Mouse (Mus musculus): Measurements from ENCODE around the gene Npb. TPM values are rescaled to one million over a fixed set of nuclear protein-coding genes. Genes with fewer than 3 reads are reported as not detected.

Gene Npb
- polyA plus RNA-seq, 1 experiment from 2014 or later = not detected

DNA sequence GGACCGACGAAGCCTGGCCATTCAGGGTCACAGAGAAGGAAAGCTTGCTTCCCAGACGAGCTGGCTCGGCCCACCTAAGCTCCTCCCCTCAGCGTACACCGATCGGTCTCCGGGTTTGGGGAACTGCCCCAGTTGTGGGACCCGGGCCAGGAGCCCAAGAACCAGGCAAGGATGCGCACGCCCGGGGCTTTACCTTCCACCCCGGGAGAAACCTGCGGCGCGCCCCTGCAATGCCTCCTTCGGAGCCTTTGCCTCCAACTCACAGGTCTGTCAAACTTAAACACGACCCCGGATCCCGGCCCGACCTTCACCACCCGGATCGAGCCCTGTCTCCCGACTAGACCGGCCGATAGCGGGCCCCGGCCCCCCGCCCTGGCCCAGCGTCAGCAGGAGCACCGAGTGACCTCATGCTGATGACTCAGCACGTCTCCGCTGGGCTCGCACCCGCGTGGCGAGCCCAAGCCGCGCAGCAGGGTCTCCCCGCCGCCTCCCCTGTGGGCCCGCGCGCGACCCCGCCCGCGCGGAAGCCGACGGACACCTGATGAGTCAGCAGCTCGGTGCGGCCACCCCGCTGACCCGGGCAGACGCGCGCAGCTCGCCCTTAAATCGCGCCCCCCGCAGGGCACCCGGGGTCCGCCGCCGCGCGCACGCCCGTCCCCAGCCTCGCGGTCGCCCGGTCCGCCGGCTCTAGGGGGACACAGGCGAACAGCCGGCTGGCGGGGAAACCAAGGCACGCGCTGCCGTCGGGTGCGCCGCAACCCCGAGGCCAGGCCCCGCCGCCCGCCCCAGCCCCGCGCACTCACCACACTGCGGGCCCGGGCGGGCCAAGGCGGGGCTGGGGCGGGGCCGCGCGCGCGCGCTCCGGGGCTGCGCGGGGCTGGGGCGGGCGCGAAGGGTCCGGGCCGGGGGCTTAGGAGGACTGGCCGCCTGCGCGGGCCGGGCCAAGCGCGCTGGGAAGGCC is 24.6 kb downstream of the Npb start:
- Histone ChIP-seq H3K4me1 (ENCODE audit: control insufficient read depth, insufficient read depth, low read length) (peaks cover 9% of the 10 kb centered on the region; the same call in 1 of the 2 replicates), H3K9ac (replicated peaks; ENCODE audit: low read length) (peak overlapping the region; percentile 94)

GRCm38 (mm10) chr11:120633520-120634343 is 25.5 kb downstream of the Npb start, which contains the start of gene Mafg:
Gene Mafg (minus strand): TSS chr11:120633600.
- H3K9ac ChIP-seq (replicated peaks; ENCODE audit: low read length) = peak within 1 kb of the TSS; percentile 94
- H3K4me3 ChIP-seq (ENCODE audit: low read depth, low read length) = peak within 1 kb of the TSS; percentile 85
- DNase-seq (ENCODE audit: low spot score) (peak; percentile 98), ATAC-seq (replicated peaks; ENCODE audit: insufficient number of reproducible peaks, low FRiP score, low TSS enrichment, low read depth) (peak; percentile 87)
- H3K36me3 ChIP-seq (replicated peaks; ENCODE audit: control insufficient read depth, insufficient read depth, low read depth, low read length) = no peaks in the 10 kb centered on the region; the same call in none of the 2 replicates
- H3K27me3 ChIP-seq (ENCODE audit: control insufficient read depth, insufficient read depth, low read length) = no peaks in the 10 kb centered on the region
- H3K4me1 ChIP-seq (ENCODE audit: control insufficient read depth, insufficient read depth, low read length) = peaks cover 9% of the 10 kb centered on the region; the same call in 1 of the 2 replicates
- no peaks in the 10 kb centered on the region for H3K9me3 ChIP-seq (replicated peaks; ENCODE audit: control insufficient read depth, low read length)
- peak within 1 kb of the TSS; percentile 81 for H3K4me2 ChIP-seq (ENCODE audit: low read depth, low read length)
- 10% methylated on average over 58 of the region's 58 CpGs for WGBS
- peak within 1 kb of the TSS; percentile 75 for H3K27ac ChIP-seq (replicated peaks; ENCODE audit: low read depth, low read length)

More for the DNA sequence above, 24.6 kb downstream of the Npb start:
- Histone ChIP-seq H3K4me2 (ENCODE audit: low read depth, low read length) (peak overlapping the region; percentile 81), H3K27ac (replicated peaks; ENCODE audit: low read depth, low read length) (peak overlapping the region; percentile 75), H3K27me3 (ENCODE audit: control insufficient read depth, insufficient read depth, low read length) (no peaks in the 10 kb centered on the region), H3K9me3 (replicated peaks; ENCODE audit: control insufficient read depth, low read length) (no peaks in the 10 kb centered on the region), H3K4me3 (ENCODE audit: low read depth, low read length) (peak overlapping the region; percentile 85), H3K36me3 (replicated peaks; ENCODE audit: control insufficient read depth, insufficient read depth, low read depth, low read length) (no peaks in the 10 kb centered on the region; the same call in none of the 2 replicates)
- peak; percentile 82 for ATAC-seq (replicated peaks; ENCODE audit: insufficient number of reproducible peaks, low FRiP score, low TSS enrichment, low read depth)
- WGBS = under 1% methylated on average over 99 of the region's 116 CpGs
- peak; percentile 63 for DNase-seq (ENCODE audit: low spot score)

DNA sequence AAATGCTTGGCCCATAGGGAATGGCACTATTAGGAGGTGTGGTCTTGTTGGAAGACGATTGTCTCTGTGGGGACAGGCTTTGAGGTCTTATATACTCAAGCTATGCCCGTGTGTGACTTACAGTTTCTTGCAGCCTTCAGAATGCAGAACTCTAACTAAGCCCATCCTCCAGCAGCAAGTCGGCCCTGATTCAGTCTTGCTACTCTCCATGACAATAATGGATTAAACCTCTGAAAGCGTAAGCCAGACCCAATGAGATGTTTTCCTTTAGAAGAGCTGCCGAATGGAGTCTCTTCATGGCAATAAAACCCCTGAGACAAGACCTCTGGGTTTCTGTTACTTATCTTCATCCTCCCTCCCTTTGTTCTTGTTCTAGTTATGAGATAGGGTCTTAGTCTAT is 26.5 kb downstream of the Npb start:
- no peak overlapping the region for H3K4me3 ChIP-seq (ENCODE audit: low read depth, low read length)
- H3K27me3 ChIP-seq (ENCODE audit: control insufficient read depth, insufficient read depth, low read length) = no peaks in the 10 kb centered on the region
- 82% methylated on average over 5 of the region's 5 CpGs for WGBS

GRCm38 (mm10) chr11:120641255-120641654 is 33.0 kb downstream of the Npb start:
- no peak for ATAC-seq (replicated peaks; ENCODE audit: insufficient number of reproducible peaks, low FRiP score, low TSS enrichment, low read depth)
- peaks cover 3% of the 10 kb centered on the region; the same call in 1 of the 2 replicates for H3K4me1 ChIP-seq (ENCODE audit: control insufficient read depth, insufficient read depth, low read length)
- H3K27ac ChIP-seq (replicated peaks; ENCODE audit: low read depth, low read length) = no peak overlapping the region
- H3K9me3 ChIP-seq (replicated peaks; ENCODE audit: control insufficient read depth, low read length) = no peaks in the 10 kb centered on the region
- H3K4me3 ChIP-seq (ENCODE audit: low read depth, low read length) = no peak overlapping the region
- no peaks in the 10 kb centered on the region for H3K27me3 ChIP-seq (ENCODE audit: control insufficient read depth, insufficient read depth, low read length)
- H3K4me2 ChIP-seq (ENCODE audit: low read depth, low read length) = no peak overlapping the region
- WGBS = 61% methylated on average over 9 of the region's 9 CpGs
- peak overlapping the region; percentile 28 for H3K9ac ChIP-seq (replicated peaks; ENCODE audit: low read length)
- no peak for DNase-seq (ENCODE audit: low spot score)
- H3K36me3 ChIP-seq (replicated peaks; ENCODE audit: control insufficient read depth, insufficient read depth, low read depth, low read length) = no peaks in the 10 kb centered on the region

More for the DNA sequence above, 26.5 kb downstream of the Npb start:
- no peaks in the 10 kb centered on the region for H3K36me3 ChIP-seq (replicated peaks; ENCODE audit: control insufficient read depth, insufficient read depth, low read depth, low read length)
- no peak overlapping the region for H3K9ac ChIP-seq (replicated peaks; ENCODE audit: low read length)
- peaks cover 9% of the 10 kb centered on the region; the same call in 1 of the 2 replicates for H3K4me1 ChIP-seq (ENCODE audit: control insufficient read depth, insufficient read depth, low read length)
- no peaks in the 10 kb centered on the region for H3K9me3 ChIP-seq (replicated peaks; ENCODE audit: control insufficient read depth, low read length)
- no peak overlapping the region for H3K4me2 ChIP-seq (ENCODE audit: low read depth, low read length)
- DNase-seq (ENCODE audit: low spot score) (no peak), ATAC-seq (replicated peaks; ENCODE audit: insufficient number of reproducible peaks, low FRiP score, low TSS enrichment, low read depth) (no peak)
- H3K27ac ChIP-seq (replicated peaks; ENCODE audit: low read depth, low read length) = no peak overlapping the region

GRCm38 (mm10) chr11:120641869-120642268 is 33.6 kb downstream of the Npb start:
- Histone ChIP-seq H3K9ac (replicated peaks; ENCODE audit: low read length) (no peak overlapping the region; the same call in 1 of the 2 replicates), H3K4me2 (ENCODE audit: low read depth, low read length) (no peak overlapping the region), H3K4me1 (ENCODE audit: control insufficient read depth, insufficient read depth, low read length) (peaks cover 3% of the 10 kb centered on the region; the same call in 1 of the 2 replicates), H3K27me3 (ENCODE audit: control insufficient read depth, insufficient read depth, low read length) (no peaks in the 10 kb centered on the region), H3K27ac (replicated peaks; ENCODE audit: low read depth, low read length) (no peak overlapping the region), H3K9me3 (replicated peaks; ENCODE audit: control insufficient read depth, low read length) (no peaks in the 10 kb centered on the region), H3K36me3 (replicated peaks; ENCODE audit: control insufficient read depth, insufficient read depth, low read depth, low read length) (no peaks in the 10 kb centered on the region), H3K4me3 (ENCODE audit: low read depth, low read length) (no peak overlapping the region)
- ATAC-seq (replicated peaks; ENCODE audit: insufficient number of reproducible peaks, low FRiP score, low TSS enrichment, low read depth) = no peak
- WGBS = 86% methylated on average over 8 of the region's 8 CpGs
- no peak for DNase-seq (ENCODE audit: low spot score)

GRCm38 (mm10) chr11:120642939-120643600 is 34.8 kb downstream of the Npb start:
- H3K4me1 ChIP-seq (ENCODE audit: control insufficient read depth, insufficient read depth, low read length) = peaks cover 3% of the 10 kb centered on the region; the same call in 1 of the 2 replicates
- H3K9ac ChIP-seq (replicated peaks; ENCODE audit: low read length) = peak overlapping the region; percentile 54
- H3K27ac ChIP-seq (replicated peaks; ENCODE audit: low read depth, low read length) = no peak overlapping the region
- peak overlapping the region; percentile 89 for H3K4me2 ChIP-seq (ENCODE audit: low read depth, low read length)
- H3K4me3 ChIP-seq (ENCODE audit: low read depth, low read length) = peak overlapping the region; percentile 33
- WGBS = 3% methylated on average over 18 of the region's 18 CpGs
- no peaks in the 10 kb centered on the region for H3K36me3 ChIP-seq (replicated peaks; ENCODE audit: control insufficient read depth, insufficient read depth, low read depth, low read length)
- H3K27me3 ChIP-seq (ENCODE audit: control insufficient read depth, insufficient read depth, low read length) = peaks cover 5% of the 10 kb centered on the region; the same call in 1 of the 2 replicates
- no peaks in the 10 kb centered on the region for H3K9me3 ChIP-seq (replicated peaks; ENCODE audit: control insufficient read depth, low read length)
- peak; percentile 43 for DNase-seq (ENCODE audit: low spot score)
- peak; percentile 41 for ATAC-seq (replicated peaks; ENCODE audit: insufficient number of reproducible peaks, low FRiP score, low TSS enrichment, low read depth)

DNA sequence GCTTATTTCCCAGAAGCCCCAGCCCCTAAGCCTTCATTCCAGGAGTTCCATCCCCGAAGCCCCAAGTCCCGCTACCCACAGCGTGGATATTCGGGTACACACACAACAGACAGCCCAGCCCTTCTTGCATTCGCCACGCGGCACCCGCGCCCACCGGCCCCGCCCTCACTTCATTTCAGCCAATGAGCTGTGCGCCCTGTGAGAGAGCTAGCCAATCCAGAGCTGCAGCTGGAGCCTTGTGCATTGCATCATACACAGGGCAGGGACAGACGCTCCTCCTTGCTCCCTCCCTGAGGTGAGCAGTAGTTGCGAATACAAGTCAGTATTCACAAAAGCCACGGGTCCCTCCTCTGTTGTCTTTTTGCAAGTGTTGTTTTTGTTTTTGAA is 35.3 kb downstream of the Npb start, which contains the start of gene Pycr1:
TSS of gene Pycr1 (minus strand) at position 169 of the 387 bp plus-strand sequence.
- WGBS = 2% methylated on average over 15 of the region's 15 CpGs
- Histone ChIP-seq H3K9ac (replicated peaks; ENCODE audit: low read length) (peak within 1 kb of the TSS; percentile 54), H3K4me2 (ENCODE audit: low read depth, low read length) (peak within 1 kb of the TSS; percentile 89), H3K27me3 (ENCODE audit: control insufficient read depth, insufficient read depth, low read length) (peaks cover 5% of the 10 kb centered on the region; the same call in 1 of the 2 replicates), H3K36me3 (replicated peaks; ENCODE audit: control insufficient read depth, insufficient read depth, low read depth, low read length) (no peaks in the 10 kb centered on the region), H3K4me3 (ENCODE audit: low read depth, low read length) (peak within 1 kb of the TSS; percentile 33), H3K27ac (replicated peaks; ENCODE audit: low read depth, low read length) (no peak within 1 kb of the TSS), H3K9me3 (replicated peaks; ENCODE audit: control insufficient read depth, low read length) (no peaks in the 10 kb centered on the region), H3K4me1 (ENCODE audit: control insufficient read depth, insufficient read depth, low read length) (peaks cover 3% of the 10 kb centered on the region; the same call in 1 of the 2 replicates)
- ATAC-seq (replicated peaks; ENCODE audit: insufficient number of reproducible peaks, low FRiP score, low TSS enrichment, low read depth) (peak; percentile 98), DNase-seq (ENCODE audit: low spot score) (peak; percentile 95)
